Mouse (Mus musculus): Measurements from ENCODE around the gene Cyp2w1. TPM values are rescaled to one million over a fixed set of nuclear protein-coding genes. Genes with fewer than 3 reads are reported as not detected.
A peak's percentile ranks its signal among the peaks of the same experiment; 100 is the strongest.

Cyp2w1 gene
- polyA plus RNA-seq, 1 experiment from 2014 or later: not detected

GRCm38 (mm10) chr5:139395528-139395927 is 43.1 kb downstream of the Cyp2w1 start:
- H3K4me1 ChIP-seq (ENCODE audit: control insufficient read depth, insufficient read depth, low read length): no peaks in the 10 kb centered on the region
- 88% methylated on average over 4 of the region's 4 CpGs for WGBS
- no peak overlapping the region for H3K27ac ChIP-seq (ENCODE audit: low read depth, low read length)
- no peaks in the 10 kb centered on the region for H3K36me3 ChIP-seq (ENCODE audit: control insufficient read depth, insufficient read depth, low read length)
- H3K4me2 ChIP-seq (ENCODE audit: low read depth): no peak overlapping the region
- H3K9ac ChIP-seq (ENCODE audit: low read length): no peak overlapping the region
- DNase-seq (ENCODE audit: low spot score): no peak
- H3K9me3 ChIP-seq (ENCODE audit: control insufficient read depth, low read length): no peaks in the 10 kb centered on the region
- H3K4me3 ChIP-seq (ENCODE audit: low read depth, low read length): no peak overlapping the region
- no peaks in the 10 kb centered on the region for H3K27me3 ChIP-seq (ENCODE audit: control insufficient read depth, insufficient read depth, low read length)
- ATAC-seq (ENCODE audit: insufficient read depth, low FRiP score, low TSS enrichment): no peak

GRCm38 (mm10) chr5:139397359-139397916 is 45.0 kb downstream of the Cyp2w1 start:
- H3K4me2 ChIP-seq (ENCODE audit: low read depth): no peak overlapping the region
- H3K9me3 ChIP-seq (ENCODE audit: control insufficient read depth, low read length): no peaks in the 10 kb centered on the region
- DNase-seq (ENCODE audit: low spot score) (no peak), ATAC-seq (ENCODE audit: insufficient read depth, low FRiP score, low TSS enrichment) (no peak)
- no peaks in the 10 kb centered on the region for H3K4me1 ChIP-seq (ENCODE audit: control insufficient read depth, insufficient read depth, low read length)
- no peak overlapping the region for H3K4me3 ChIP-seq (ENCODE audit: low read depth, low read length)
- no peak overlapping the region for H3K27ac ChIP-seq (ENCODE audit: low read depth, low read length)
- no peaks in the 10 kb centered on the region for H3K36me3 ChIP-seq (ENCODE audit: control insufficient read depth, insufficient read depth, low read length)
- no peak overlapping the region for H3K9ac ChIP-seq (ENCODE audit: low read length)
- 94% methylated on average over 4 of the region's 4 CpGs for WGBS
- H3K27me3 ChIP-seq (ENCODE audit: control insufficient read depth, insufficient read depth, low read length): no peaks in the 10 kb centered on the region

GRCm38 (mm10) chr5:139397959-139398753 is 45.7 kb downstream of the Cyp2w1 start:
- H3K9me3 ChIP-seq (ENCODE audit: control insufficient read depth, low read length): no peaks in the 10 kb centered on the region
- H3K4me1 ChIP-seq (ENCODE audit: control insufficient read depth, insufficient read depth, low read length): no peaks in the 10 kb centered on the region
- no peaks in the 10 kb centered on the region for H3K27me3 ChIP-seq (ENCODE audit: control insufficient read depth, insufficient read depth, low read length)
- H3K4me2 ChIP-seq (ENCODE audit: low read depth): no peak overlapping the region
- 42% methylated on average over 5 of the region's 5 CpGs for WGBS
- no peak overlapping the region for H3K4me3 ChIP-seq (ENCODE audit: low read depth, low read length)
- no peak overlapping the region for H3K9ac ChIP-seq (ENCODE audit: low read length)
- peak; percentile 87 for DNase-seq (ENCODE audit: low spot score)
- H3K27ac ChIP-seq (ENCODE audit: low read depth, low read length): no peak overlapping the region
- H3K36me3 ChIP-seq (ENCODE audit: control insufficient read depth, insufficient read depth, low read length): no peaks in the 10 kb centered on the region
- peak; percentile 9; the same call in 1 of the 2 replicates for ATAC-seq (ENCODE audit: insufficient read depth, low FRiP score, low TSS enrichment)

GRCm38 (mm10) chr5:139398786-139399185 is 46.4 kb downstream of the Cyp2w1 start:
- ATAC-seq (ENCODE audit: insufficient read depth, low FRiP score, low TSS enrichment): no peak
- no peak overlapping the region for H3K27ac ChIP-seq (ENCODE audit: low read depth, low read length)

GRCm38 (mm10) chr5:139399991-139400390 is 47.6 kb downstream of the Cyp2w1 start:
- H3K4me3 ChIP-seq (ENCODE audit: low read depth, low read length): no peak overlapping the region
- no peak overlapping the region for H3K9ac ChIP-seq (ENCODE audit: low read length)
- H3K9me3 ChIP-seq (ENCODE audit: control insufficient read depth, low read length): no peaks in the 10 kb centered on the region
- H3K27ac ChIP-seq (ENCODE audit: low read depth, low read length): no peak overlapping the region
- no peaks in the 10 kb centered on the region for H3K36me3 ChIP-seq (ENCODE audit: control insufficient read depth, insufficient read depth, low read length)
- H3K4me2 ChIP-seq (ENCODE audit: low read depth): no peak overlapping the region
- H3K27me3 ChIP-seq (ENCODE audit: control insufficient read depth, insufficient read depth, low read length): no peaks in the 10 kb centered on the region
- DNase-seq (ENCODE audit: low spot score): no peak
- ATAC-seq (ENCODE audit: insufficient read depth, low FRiP score, low TSS enrichment): no peak
- H3K4me1 ChIP-seq (ENCODE audit: control insufficient read depth, insufficient read depth, low read length): no peaks in the 10 kb centered on the region
- WGBS: 89% methylated on average over 14 of the region's 14 CpGs

More at GRCm38 (mm10) chr5:139398786-139399185, 46.4 kb downstream of the Cyp2w1 start:
- Histone ChIP-seq H3K4me2 (ENCODE audit: low read depth) (no peak overlapping the region), H3K4me1 (ENCODE audit: control insufficient read depth, insufficient read depth, low read length) (no peaks in the 10 kb centered on the region), H3K9me3 (ENCODE audit: control insufficient read depth, low read length) (no peaks in the 10 kb centered on the region), H3K4me3 (ENCODE audit: low read depth, low read length) (no peak overlapping the region), H3K27me3 (ENCODE audit: control insufficient read depth, insufficient read depth, low read length) (no peaks in the 10 kb centered on the region), H3K9ac (ENCODE audit: low read length) (no peak overlapping the region), H3K36me3 (ENCODE audit: control insufficient read depth, insufficient read depth, low read length) (no peaks in the 10 kb centered on the region)
- 81% methylated on average over 5 of the region's 5 CpGs for WGBS
- DNase-seq (ENCODE audit: low spot score): no peak

- no peak overlapping the region for H3K4me2 ChIP-seq (ENCODE audit: low read depth)
- DNase-seq (ENCODE audit: low spot score) (no peak), ATAC-seq (ENCODE audit: insufficient read depth, low FRiP score, low TSS enrichment) (no peak)
- no peak overlapping the region for H3K9ac ChIP-seq (ENCODE audit: low read length)
- H3K4me3 ChIP-seq (ENCODE audit: low read depth, low read length): no peak overlapping the region
- H3K9me3 ChIP-seq (ENCODE audit: control insufficient read depth, low read length): no peaks in the 10 kb centered on the region
- H3K4me1 ChIP-seq (ENCODE audit: control insufficient read depth, insufficient read depth, low read length): 0 out of 2 replicates have a peak, but pooled peaks cover 2% of the 10 kb centered on the region
- H3K27ac ChIP-seq (ENCODE audit: low read depth, low read length): no peak overlapping the region
- H3K27me3 ChIP-seq (ENCODE audit: control insufficient read depth, insufficient read depth, low read length): no peaks in the 10 kb centered on the region
- H3K36me3 ChIP-seq (ENCODE audit: control insufficient read depth, insufficient read depth, low read length): no peaks in the 10 kb centered on the region
- 89% methylated on average over 2 of the region's 2 CpGs for WGBS
Observed at GRCm38 (mm10) chr5:139402106-139402505, 49.7 kb downstream of the Cyp2w1 start.

GRCm38 (mm10) chr5:139403692-139404260 is 51.4 kb downstream of the Cyp2w1 start:
- no peak overlapping the region for H3K27ac ChIP-seq (ENCODE audit: low read depth, low read length)
- H3K27me3 ChIP-seq (ENCODE audit: control insufficient read depth, insufficient read depth, low read length): no peaks in the 10 kb centered on the region
- no peak overlapping the region for H3K4me3 ChIP-seq (ENCODE audit: low read depth, low read length)
- no peak overlapping the region for H3K9ac ChIP-seq (ENCODE audit: low read length)
- H3K9me3 ChIP-seq (ENCODE audit: control insufficient read depth, low read length): no peaks in the 10 kb centered on the region
- no peak overlapping the region for H3K4me2 ChIP-seq (ENCODE audit: low read depth)
- H3K4me1 ChIP-seq (ENCODE audit: control insufficient read depth, insufficient read depth, low read length): 0 out of 2 replicates have a peak, but pooled peaks cover 4% of the 10 kb centered on the region
- no peak for DNase-seq (ENCODE audit: low spot score)
- WGBS: 89% methylated on average over 8 of the region's 8 CpGs
- no peak for ATAC-seq (ENCODE audit: insufficient read depth, low FRiP score, low TSS enrichment)
- H3K36me3 ChIP-seq (ENCODE audit: control insufficient read depth, insufficient read depth, low read length): no peaks in the 10 kb centered on the region

GRCm38 (mm10) chr5:139404801-139405401 is 52.5 kb downstream of the Cyp2w1 start, which contains the start of gene C130050O18Rik:
Gene C130050O18Rik (plus strand): TSS chr5:139405280.
- 0 out of 2 replicates have a peak, but pooled peaks cover 4% of the 10 kb centered on the region for H3K4me1 ChIP-seq (ENCODE audit: control insufficient read depth, insufficient read depth, low read length)
- H3K36me3 ChIP-seq (ENCODE audit: control insufficient read depth, insufficient read depth, low read length): no peaks in the 10 kb centered on the region
- no peak within 1 kb of the TSS for H3K4me3 ChIP-seq (ENCODE audit: low read depth, low read length)
- no peak for ATAC-seq (ENCODE audit: insufficient read depth, low FRiP score, low TSS enrichment)
- no peak within 1 kb of the TSS for H3K4me2 ChIP-seq (ENCODE audit: low read depth)
- WGBS: 78% methylated on average over 6 of the region's 6 CpGs
- no peak within 1 kb of the TSS for H3K9ac ChIP-seq (ENCODE audit: low read length)
- 0 out of 2 replicates have a peak within 1 kb of the TSS, but pooled peaks have one; percentile 34 for H3K27ac ChIP-seq (ENCODE audit: low read depth, low read length)
- DNase-seq (ENCODE audit: low spot score): no peak
- H3K9me3 ChIP-seq (ENCODE audit: control insufficient read depth, low read length): no peaks in the 10 kb centered on the region
- H3K27me3 ChIP-seq (ENCODE audit: control insufficient read depth, insufficient read depth, low read length): no peaks in the 10 kb centered on the region
